18 mouse cellular contexts compared by ENCODE assay signal in the genomic region with DNA sequence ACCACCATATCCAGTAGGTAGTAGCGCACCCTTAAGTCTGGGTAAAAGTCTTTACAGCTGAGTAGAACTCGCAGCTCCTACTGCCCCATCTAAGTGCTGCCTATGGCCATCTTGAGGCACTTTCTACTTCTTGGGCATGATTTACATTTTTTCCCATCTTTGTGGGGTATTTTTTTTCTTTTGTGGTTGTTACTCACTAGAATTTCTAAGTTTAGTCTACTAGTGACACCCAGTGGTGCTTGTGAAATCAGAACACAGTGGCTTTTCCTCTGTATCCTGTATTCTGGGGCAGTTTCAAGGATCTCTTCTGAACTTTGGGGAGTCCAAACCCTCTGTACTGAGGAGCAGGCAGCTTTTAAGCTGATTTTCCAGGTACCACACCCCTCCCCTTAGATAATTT. TPM values are rescaled to one million over a fixed set of nuclear protein-coding genes. Genes with fewer than 3 reads are reported as not detected.
DNase-seq lines count a peak whose midpoint lies in the region; ATAC-seq and TF ChIP-seq lines count a peak whose summit lies in the region.
"Had no signal": no experiment of that assay in that cellular context is flagged by ENCODE, and none has a peak within 500 bp of the region (broad histone marks: within the 10 kb centered on the region; RNA-seq: fewer than 3 reads in every experiment).

No protein-coding gene starts in this region.

- no peaks in the 10 kb centered on the region for H3K9me3 ChIP-seq in heart, embryonic 11.5 days (replicated peaks; ENCODE audit: control insufficient read depth, low read length)
- H3K9me3 ChIP-seq in liver, postnatal 0 days (ENCODE audit: low read length): no peaks in the 10 kb centered on the region
- H3K9me3 ChIP-seq in liver, embryonic 12.5 days (replicated peaks): no peaks in the 10 kb centered on the region
- H3K9me3 ChIP-seq in MEL (replicated peaks; ENCODE audit: insufficient read depth, low read length): no peaks in the 10 kb centered on the region
- H3K9me3 ChIP-seq: limb, embryonic 15.5 days; megakaryocyte, embryonic 14.5 days; neural tube, embryonic 13.5 days had no signal

- WGBS in heart, embryonic 11.5 days (ENCODE audit: insufficient replicate concordance): 95% methylated on average over 2 of the region's 2 CpGs
- 79% methylated on average over 2 of the region's 2 CpGs for WGBS in liver, postnatal 0 days (ENCODE audit: insufficient replicate concordance)
- 82% methylated on average over 2 of the region's 2 CpGs for WGBS in liver, embryonic 12.5 days (ENCODE audit: insufficient replicate concordance)

- no peak overlapping the region for H3K9ac ChIP-seq in heart, embryonic 11.5 days (ENCODE audit: low read depth, low read length)
- no peak overlapping the region for H3K9ac ChIP-seq in liver, postnatal 0 days (replicated peaks)
- no peak overlapping the region for H3K9ac ChIP-seq in liver, embryonic 12.5 days
- no peak overlapping the region for H3K9ac ChIP-seq in MEL (ENCODE audit: control insufficient read depth, low read depth, low read length, poor library complexity, severe bottlenecking)
- H3K9ac ChIP-seq: limb, embryonic 15.5 days; neural tube, embryonic 13.5 days had no signal

- intact Hi-C loops in heart, postnatal 10 days (cut with DNase I): loop anchor here (5.0 to 10.0 kb wide), 3 partner anchors 219 to 1167 kb away; no protein-coding TSS in a partner anchor

- H3K79me2 ChIP-seq in MEL (ENCODE audit: control insufficient read depth, insufficient read depth, low read length, poor library complexity): peaks cover 6% of the 10 kb centered on the region

- no peaks in the 10 kb centered on the region for H3K27me3 ChIP-seq in heart, embryonic 11.5 days (ENCODE audit: control insufficient read depth, insufficient read depth, low read length)
- no peaks in the 10 kb centered on the region for H3K27me3 ChIP-seq in liver, postnatal 0 days (ENCODE audit: insufficient read depth, low read length)
- peaks cover 8% of the 10 kb centered on the region; the same call in 1 of the 2 replicates for H3K27me3 ChIP-seq in liver, embryonic 12.5 days (replicated peaks)
- no peaks in the 10 kb centered on the region for H3K27me3 ChIP-seq in MEL (ENCODE audit: control insufficient read depth in 1 of 2, insufficient read depth in 2 of 2, low read length in 2 of 2)
- H3K27me3 ChIP-seq: limb, embryonic 15.5 days; megakaryocyte, embryonic 14.5 days; neural tube, embryonic 13.5 days had no signal

- no peak overlapping the region for H3K4me2 ChIP-seq in heart, embryonic 11.5 days
- H3K4me2 ChIP-seq in liver, postnatal 0 days (ENCODE audit: low read depth, low read length): no peak overlapping the region
- no peak overlapping the region for H3K4me2 ChIP-seq in liver, embryonic 12.5 days
- H3K4me2 ChIP-seq: limb, embryonic 15.5 days; neural tube, embryonic 13.5 days had no signal

- peaks cover 3% of the 10 kb centered on the region for H3K4me1 ChIP-seq in heart, embryonic 11.5 days (ENCODE audit: control insufficient read depth, insufficient read depth, low read length)
- H3K4me1 ChIP-seq in liver, postnatal 0 days (ENCODE audit: insufficient read depth): no peaks in the 10 kb centered on the region
- peaks cover 15% of the 10 kb centered on the region for H3K4me1 ChIP-seq in liver, embryonic 12.5 days
- H3K4me1 ChIP-seq in MEL (ENCODE audit: control insufficient read depth in 1 of 2, insufficient read depth in 2 of 2, low read length in 2 of 2): peaks cover 0 to 5% of the 10 kb centered on the region in 2 experiments; a peak in 2 of 4 replicates

- TF ChIP-seq CTCF in liver, postnatal 0 days (IDR thresholded peaks at IDR 0.05; ENCODE audit: low read depth): peak; percentile 37
- TF ChIP-seq CTCF in MEL (IDR thresholded peaks at IDR 0.05 in 2 of 3, conservative IDR thresholded peaks at IDR 0.05 in 1 of 3; ENCODE audit: control insufficient read depth in 1 of 3, insufficient read depth in 1 of 3, low read depth in 2 of 3, low read length in 3 of 3, poor library complexity in 1 of 3, severe bottlenecking in 1 of 3): peak in 1 of 3 experiments; percentile 15; a peak in 1 of 6 replicates
- TF ChIP-seq CTCF in brain, embryonic 14.5 days (IDR thresholded peaks at IDR 0.05; ENCODE audit: borderline replicate concordance, extremely low read depth, insufficient read depth, insufficient read length): no peak

- TF ChIP-seq RAD21 in MEL (IDR thresholded peaks at IDR 0.05; ENCODE audit: low read depth, low read length): peak; percentile 13; the same call in 1 of the 2 replicates

- no peak overlapping the region for H3K27ac ChIP-seq in heart, embryonic 11.5 days (ENCODE audit: low read depth, low read length)
- no peak overlapping the region for H3K27ac ChIP-seq in liver, postnatal 0 days (ENCODE audit: low read depth)
- no peak overlapping the region for H3K27ac ChIP-seq in liver, embryonic 12.5 days
- no peak overlapping the region for H3K27ac ChIP-seq in MEL (ENCODE audit: control insufficient read depth, low read depth, low read length)
- H3K27ac ChIP-seq: limb, embryonic 15.5 days; neural tube, embryonic 13.5 days had no signal

- ATAC-seq in heart, embryonic 11.5 days (replicated peaks; ENCODE audit: insufficient number of reproducible peaks, low FRiP score, low TSS enrichment): no peak
- no peak for ATAC-seq in liver, postnatal 0 days
- no peak for ATAC-seq in liver, embryonic 12.5 days

- TF ChIP-seq POLR2A in MEL (IDR thresholded peaks at IDR 0.05; ENCODE audit: control insufficient read depth in 1 of 2, insufficient read depth in 1 of 2, low read depth in 1 of 2, low read length in 2 of 2, poor library complexity in 1 of 2): no peak
- no peak for TF ChIP-seq POLR2A in brain, embryonic 14.5 days (IDR thresholded peaks at IDR 0.05; ENCODE audit: borderline replicate concordance, extremely low read depth, insufficient read depth, insufficient read length, poor library complexity, severe bottlenecking)

- H3K4me3 ChIP-seq in heart, embryonic 11.5 days (ENCODE audit: low read depth, low read length): no peak overlapping the region
- H3K4me3 ChIP-seq in liver, postnatal 0 days (ENCODE audit: low read depth, low read length): no peak overlapping the region
- H3K4me3 ChIP-seq in liver, embryonic 12.5 days: no peak overlapping the region
- no peak overlapping the region for H3K4me3 ChIP-seq in MEL (ENCODE audit: control insufficient read depth in 1 of 2, insufficient read depth in 1 of 2, low read depth in 2 of 2, low read length in 2 of 2)
- H3K4me3 ChIP-seq: erythroblast, embryonic 14.5 days; limb, embryonic 15.5 days; megakaryocyte, embryonic 14.5 days; neural tube, embryonic 13.5 days had no signal

- peak; percentile 30 to 31 for DNase-seq in heart, postnatal 10 days
- no peak for DNase-seq in liver, postnatal 0 days
- DNase-seq in MEL (ENCODE audit: low read depth, low spot score): no peak
- peak; percentile 23 for DNase-seq in brain, embryonic 14.5 days (ENCODE audit: low read depth)
- no peak for DNase-seq in ovary, postnatal 36 days (ENCODE audit: low spot score)
- no peak for DNase-seq in cerebellum, adult 11-12 months
- DNase-seq: adrenal gland, postnatal 36 days; cerebellum, adult 9-11 months; gastrocnemius, postnatal 25 days; heart, postnatal 4 days had no signal

- no peaks in the 10 kb centered on the region for H3K36me3 ChIP-seq in heart, embryonic 11.5 days (ENCODE audit: control insufficient read depth, insufficient read depth, low read length)
- no peaks in the 10 kb centered on the region for H3K36me3 ChIP-seq in liver, postnatal 0 days (replicated peaks; ENCODE audit: insufficient read depth, low read length)
- no peaks in the 10 kb centered on the region for H3K36me3 ChIP-seq in liver, embryonic 12.5 days
- peaks cover 0 to 3% of the 10 kb centered on the region in 2 experiments; a peak in 2 of 4 replicates for H3K36me3 ChIP-seq in MEL (ENCODE audit: control insufficient read depth in 1 of 2, insufficient read depth in 2 of 2, low read length in 2 of 2)
- H3K36me3 ChIP-seq: limb, embryonic 15.5 days; neural tube, embryonic 13.5 days had no signal

- no peak for TF ChIP-seq EP300 in liver, postnatal 0 days (IDR thresholded peaks at IDR 0.05; ENCODE audit: low read depth)
- TF ChIP-seq EP300 in MEL (IDR thresholded peaks at IDR 0.05; ENCODE audit: low read depth in 1 of 2, low read length in 2 of 2): no peak

TF ChIP-seq in MEL, 35 proteins besides CTCF, POLR2A, EP300 and RAD21:
- TF ChIP-seq SMC3 (IDR thresholded peaks at IDR 0.05; ENCODE audit: low read depth, low read length) (peak; percentile 21; the same call in 1 of the 2 replicates), E2F4 (IDR thresholded peaks at IDR 0.05; ENCODE audit: borderline replicate concordance, low read depth, low read length) (no peak), MXI1 (IDR thresholded peaks at IDR 0.05; ENCODE audit: low read depth, low read length) (no peak)

RNA-seq across cellular contexts. Expression of gene Rfesd, which starts 3.3 kb away (rescaled TPM):
- total RNA-seq in heart, postnatal 10 days (2021): 10 to 100 TPM in 1 of 2 experiments, 1 to 10 TPM in 1; 9.5 to 10.3 TPM
- polyA plus RNA-seq in heart, embryonic 11.5 days (2014; fragmentation: Nextera tagmentation; extraction: Ambion mirVana): 24.6 and 28.8 TPM in 2 replicates
- polyA plus RNA-seq in liver, postnatal 0 days (2015; fragmentation: Nextera tagmentation; extraction: Ambion mirVana): 37.5 and 41.5 TPM in 2 replicates
- polyA plus RNA-seq in liver, embryonic 12.5 days (2016; fragmentation: Nextera tagmentation; extraction: Ambion mirVana): 230 and 231 TPM in 2 replicates
- 72.1 and 82.0 TPM in 2 replicates for total RNA-seq in MEL (2012; rRNA removed)
- 10 to 100 TPM in 1 of 2 experiments, not detected in 1; 38.3 TPM for polyA plus RNA-seq in MEL (2012; ENCODE audit: insufficient read depth in 1 of 2, insufficient read length in 2 of 2, low read depth in 1 of 2, low replicate concordance in 2 of 2, missing spikeins in 1 of 2)
- 10.8 TPM in 2 replicates for polyA plus RNA-seq in brain, embryonic 14.5 days (2012; rRNA removed)

RNA-seq across cellular contexts. Expression of gene Gpr150, which starts 35.0 kb away (rescaled TPM):
- not detected for total RNA-seq in heart, postnatal 10 days (2021)
- 0.52 and 0.72 TPM in 2 replicates for polyA plus RNA-seq in heart, embryonic 11.5 days (2014; fragmentation: Nextera tagmentation; extraction: Ambion mirVana)
- 0.18 and 0.47 TPM in 2 replicates for polyA plus RNA-seq in liver, postnatal 0 days (2015; fragmentation: Nextera tagmentation; extraction: Ambion mirVana)
- polyA plus RNA-seq in liver, embryonic 12.5 days (2016; fragmentation: Nextera tagmentation; extraction: Ambion mirVana): 5.9 and 6.2 TPM in 2 replicates
- total RNA-seq in MEL (2012; rRNA removed): not detected in 2 replicates
- not detected for polyA plus RNA-seq in MEL (2012; ENCODE audit: insufficient read depth in 1 of 2, insufficient read length in 2 of 2, low read depth in 1 of 2, low replicate concordance in 2 of 2, missing spikeins in 1 of 2)
- 0.95 and 1.0 TPM in 2 replicates for polyA plus RNA-seq in brain, embryonic 14.5 days (2012; rRNA removed)
- total RNA-seq: adrenal gland, postnatal 36 days; gastrocnemius, postnatal 25 days; heart, postnatal 4 days had no signal

RNA-seq across cellular contexts. Expression of gene Spata9, which starts 54.8 kb away (rescaled TPM):
- not detected for total RNA-seq in heart, postnatal 10 days (2021)
- 0.20 and 0.28 TPM in 2 replicates for polyA plus RNA-seq in heart, embryonic 11.5 days (2014; fragmentation: Nextera tagmentation; extraction: Ambion mirVana)
- 0.11 and 0.13 TPM in 2 replicates for polyA plus RNA-seq in liver, postnatal 0 days (2015; fragmentation: Nextera tagmentation; extraction: Ambion mirVana)
- 0.77 and 1.3 TPM in 2 replicates for polyA plus RNA-seq in liver, embryonic 12.5 days (2016; fragmentation: Nextera tagmentation; extraction: Ambion mirVana)
- total RNA-seq in MEL (2012; rRNA removed): not detected in 2 replicates
- under 1 TPM in 1 of 2 experiments, not detected in 1; 0.78 TPM for polyA plus RNA-seq in MEL (2012; ENCODE audit: insufficient read depth in 1 of 2, insufficient read length in 2 of 2, low read depth in 1 of 2, low replicate concordance in 2 of 2, missing spikeins in 1 of 2)
- polyA plus RNA-seq in brain, embryonic 14.5 days (2012; rRNA removed): 0.47 and 0.56 TPM in 2 replicates
- total RNA-seq: adrenal gland, postnatal 36 days; gastrocnemius, postnatal 25 days had no signal
- polyA plus RNA-seq: erythroblast, embryonic 14.5 days; large intestine, adult 2 months; small intestine, adult 2 months had no signal

Comparison
In these comparisons a context has a peak if more than half of its experiments do, and no peak if none do; other contexts are left out.
1. DNase-seq: peak in heart, postnatal 10 days (2 of 2) and brain, embryonic 14.5 days (single experiment); none in liver, postnatal 0 days (single experiment), MEL (single experiment), ovary, postnatal 36 days (single experiment) and cerebellum, adult 11-12 months (single experiment).